Mouse (Mus musculus): Measurements from ENCODE around the gene Echs1.

Gene Echs1

GRCm38 (mm10) chr7:140060936-140061831, 55.1 kb downstream of the Echs1 start:
- peak; percentile 23 to 32 for DNase-seq

- no peak for DNase-seq
Measured at GRCm38 (mm10) chr7:140059601-140060000, 56.7 kb downstream of the Echs1 start.

DNA sequence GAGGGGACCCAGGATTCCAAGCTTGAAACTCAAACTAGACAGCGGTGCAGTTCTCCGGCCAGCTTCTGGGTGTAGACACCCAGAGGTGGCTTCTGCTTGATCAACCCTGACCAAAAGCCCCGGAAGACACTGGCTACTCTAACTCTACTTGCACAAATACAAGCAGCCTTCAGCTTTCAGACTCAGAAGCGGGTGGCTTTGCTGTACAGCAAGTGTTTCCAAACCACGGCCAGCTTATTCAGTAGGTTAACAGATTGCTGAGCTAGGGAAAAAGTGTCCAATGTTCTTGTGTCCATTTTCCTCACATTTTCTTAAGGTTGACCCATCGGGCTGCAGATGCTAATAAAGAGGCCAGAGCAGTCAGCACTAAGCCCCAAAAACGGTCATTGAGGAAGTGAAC, 57.7 kb downstream of the Echs1 start:
- DNase-seq, result no peak

GRCm38 (mm10) chr7:140057413-140058407, 58.6 kb downstream of the Echs1 start:
- DNase-seq, result no peak

Data from cerebellum, adult 18-20 months (tissue).